Mouse (Mus musculus) regulatory T cell (primary cell): ENCODE data around the gene Nono.

ENCODE experiments used
- in situ Hi-C: fragments of 300-600 bp; cut with MboI, MseI; formaldehyde crosslinking; loops from one replicate; pipeline ENCODE4 v1.15.1; 2025; ENCODE audit warnings: high pct_unique_total_duplicates

Nono gene

GRCm38 (mm10) chrX:101429142-101429949, at the start of gene Nono:
TSS of gene Nono (plus strand) at chrX:101429318.
- in situ Hi-C loops, result no loop called here

DNA sequence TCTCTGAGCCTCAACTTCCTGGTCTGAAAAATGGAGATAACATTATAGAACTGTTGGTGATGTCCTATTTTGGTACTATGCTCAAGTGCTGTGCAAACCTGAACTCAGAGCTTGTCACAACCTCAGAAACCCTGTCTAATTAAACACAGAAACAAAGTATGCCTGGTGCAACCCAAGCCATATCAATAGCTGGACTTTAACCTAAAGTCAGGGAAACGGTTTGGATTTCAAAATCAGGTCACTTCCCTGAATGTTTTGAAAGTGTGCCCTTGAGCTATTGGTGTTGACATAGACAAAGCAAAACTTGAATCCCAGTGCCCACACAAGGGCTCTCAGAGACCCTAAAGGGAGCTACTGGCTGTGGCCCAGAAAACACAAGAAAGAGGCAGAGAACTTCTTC, 49.4 kb upstream of the Nono start:
- in situ Hi-C loops, result no loop called here

DNA sequence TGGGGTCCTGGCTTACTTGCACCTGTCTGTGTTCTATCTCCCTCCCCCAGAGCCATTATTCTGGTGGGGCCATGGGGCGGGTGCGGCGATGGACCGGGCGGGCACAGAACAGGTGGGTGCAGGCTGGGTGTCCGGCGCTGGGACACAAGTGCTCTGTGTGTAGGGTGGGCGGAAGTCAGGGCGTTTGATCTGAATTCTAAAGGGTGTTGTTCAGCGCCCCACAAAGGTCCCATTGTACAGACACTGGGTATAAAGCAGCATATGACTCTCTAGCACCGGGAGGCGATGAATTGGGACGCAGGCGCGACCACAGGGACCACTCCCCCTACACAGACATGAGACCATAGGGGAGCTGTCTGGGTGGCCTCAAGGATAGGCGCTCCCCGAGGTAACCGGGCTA, 45.7 kb upstream of the Nono start:
- in situ Hi-C loops, result no loop called here

DNA sequence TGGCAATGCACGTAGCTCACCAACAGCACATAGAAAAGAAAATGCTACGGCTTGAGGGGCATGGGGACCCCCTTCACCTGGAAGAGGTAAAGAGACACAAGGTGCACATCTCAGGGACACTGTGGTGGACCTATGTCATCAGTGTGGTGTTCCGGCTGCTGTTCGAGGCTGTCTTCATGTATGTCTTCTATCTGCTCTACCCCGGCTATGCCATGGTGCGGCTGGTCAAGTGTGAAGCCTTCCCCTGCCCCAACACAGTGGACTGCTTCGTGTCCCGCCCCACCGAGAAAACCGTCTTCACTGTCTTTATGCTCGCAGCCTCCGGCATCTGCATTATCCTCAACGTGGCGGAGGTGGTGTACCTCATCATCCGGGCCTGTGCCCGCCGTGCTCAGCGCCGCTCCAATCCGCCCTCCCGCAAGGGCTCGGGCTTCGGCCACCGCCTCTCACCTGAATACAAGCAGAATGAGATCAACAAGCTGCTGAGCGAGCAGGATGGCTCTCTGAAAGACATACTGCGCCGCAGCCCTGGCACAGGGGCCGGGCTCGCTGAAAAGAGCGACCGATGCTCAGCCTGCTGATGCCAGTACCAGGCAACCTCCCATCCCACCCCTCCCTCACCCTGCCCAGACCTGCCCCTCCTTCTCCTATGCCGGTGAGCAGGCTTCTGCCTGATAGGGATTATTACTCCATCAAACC, 44.5 kb upstream of the Nono start:
- in situ Hi-C loops, result no loop called here

GRCm38 (mm10) chrX:101386222-101386621, 42.9 kb upstream of the Nono start:
- in situ Hi-C loops, result no loop called here

- in situ Hi-C loops, result no loop called here
Measured at GRCm38 (mm10) chrX:101388866-101389537, 40.1 kb upstream of the Nono start.

DNA sequence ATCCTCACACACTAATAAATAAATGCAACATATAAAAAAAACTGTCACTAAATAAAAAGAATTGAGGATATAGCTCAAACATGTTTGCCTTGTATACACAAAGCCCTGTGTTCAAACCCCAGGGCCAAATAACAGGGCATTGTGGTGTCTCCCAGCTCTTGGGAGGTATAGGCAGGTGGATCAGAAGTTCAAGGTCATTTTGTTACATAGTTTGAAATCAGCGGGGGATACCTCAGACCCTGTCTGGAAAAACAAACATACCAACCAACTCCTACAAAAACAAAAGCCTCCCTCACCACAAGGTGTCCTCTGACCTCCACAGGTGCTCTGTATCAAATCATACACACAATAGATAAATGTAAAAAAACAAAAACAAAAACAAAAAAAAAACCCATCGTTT, 34.8 kb upstream of the Nono start:
- in situ Hi-C loops, result no loop called here

DNA sequence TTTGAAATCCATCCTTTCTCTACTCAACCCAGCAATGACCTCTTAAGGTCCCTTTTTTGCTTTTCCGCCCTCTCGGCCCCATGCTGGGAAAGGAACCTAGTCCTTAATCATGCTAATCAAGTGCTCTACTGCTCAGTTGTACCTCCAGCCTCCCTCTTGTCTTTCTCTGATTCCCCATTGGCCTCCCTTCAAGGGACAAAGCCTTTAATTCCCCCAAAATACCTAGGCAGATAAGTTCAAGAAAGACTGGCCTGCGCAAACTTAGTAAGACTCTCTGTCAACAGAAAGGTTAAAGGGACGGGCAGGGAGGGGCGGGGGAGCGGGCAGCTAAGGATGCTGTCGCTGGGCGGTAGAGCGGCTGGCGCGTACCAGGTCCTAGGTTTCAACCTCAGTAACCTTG, 32.7 kb upstream of the Nono start:
- in situ Hi-C loops, result no loop called here

DNA sequence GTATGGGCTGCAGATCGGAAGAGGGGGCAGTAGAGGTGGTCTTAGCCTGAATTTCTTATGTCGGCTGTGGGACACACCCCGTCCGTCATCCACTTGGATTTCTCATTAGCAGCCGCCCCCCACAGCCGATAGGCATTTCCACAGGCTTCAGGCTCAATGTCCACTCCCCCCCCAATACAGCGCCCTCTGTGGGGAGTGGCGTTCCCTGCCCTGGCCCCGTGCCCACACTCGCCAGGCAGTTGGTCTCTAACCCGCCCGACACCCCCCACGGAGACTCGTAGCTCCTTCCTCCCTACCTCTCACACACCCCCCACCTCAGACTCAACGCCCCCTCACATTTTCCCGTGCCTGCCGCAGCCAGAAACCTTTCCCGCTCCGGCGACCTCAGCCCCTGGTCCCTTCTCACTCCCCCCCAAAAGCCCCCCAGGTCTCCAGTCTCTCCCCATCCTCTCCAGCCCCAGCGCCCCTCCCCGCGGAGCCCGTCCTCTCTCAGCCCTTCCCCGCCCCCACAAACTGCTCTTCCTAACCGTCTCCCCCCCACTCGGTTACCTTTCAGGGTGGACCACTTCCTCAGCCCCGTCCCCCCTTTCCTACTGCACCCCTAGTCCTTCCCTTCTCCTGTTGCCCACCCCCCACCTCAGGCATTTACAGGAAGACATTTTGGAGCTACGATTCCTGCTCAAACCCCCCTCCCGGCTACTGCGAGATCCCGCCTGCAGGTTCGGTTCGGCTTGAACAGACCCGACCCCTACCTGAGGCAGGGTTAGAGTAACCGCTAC, 10.0 kb upstream of the Nono start:
- in situ Hi-C loops, result loop anchor here (5.0 kb wide), 1 partner anchor 87 kb away; no protein-coding TSS in a partner anchor

- in situ Hi-C loops, result loop anchor here (5.0 kb wide), 1 partner anchor 88 kb away; no protein-coding TSS in a partner anchor
Measured at GRCm38 (mm10) chrX:101419725-101420699, 9.1 kb upstream of the Nono start.

DNA sequence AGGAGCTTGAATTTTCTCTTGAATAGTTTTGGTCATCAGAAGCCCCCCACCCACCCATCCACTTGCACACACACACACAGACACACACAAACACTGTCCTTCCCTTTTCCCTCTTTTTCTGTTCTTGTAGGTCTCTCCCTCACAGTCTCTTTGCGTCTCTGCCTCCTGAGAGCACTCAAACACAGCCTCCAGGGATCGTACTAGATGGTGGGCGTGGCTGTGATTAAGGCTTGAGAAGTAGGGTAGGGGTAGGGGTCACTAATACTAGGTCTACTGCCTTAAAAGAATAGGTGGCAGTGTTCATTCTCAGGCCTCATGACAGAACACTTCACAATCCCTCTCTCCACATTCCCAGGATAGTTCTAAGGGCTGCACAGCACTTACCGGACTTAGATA, 8.4 kb upstream of the Nono start, which contains the start of gene Zmym3:
Gene Zmym3, minus strand, starts transcription at position 150 of the 396 bp plus-strand sequence.
- in situ Hi-C loops, result no loop called here

DNA sequence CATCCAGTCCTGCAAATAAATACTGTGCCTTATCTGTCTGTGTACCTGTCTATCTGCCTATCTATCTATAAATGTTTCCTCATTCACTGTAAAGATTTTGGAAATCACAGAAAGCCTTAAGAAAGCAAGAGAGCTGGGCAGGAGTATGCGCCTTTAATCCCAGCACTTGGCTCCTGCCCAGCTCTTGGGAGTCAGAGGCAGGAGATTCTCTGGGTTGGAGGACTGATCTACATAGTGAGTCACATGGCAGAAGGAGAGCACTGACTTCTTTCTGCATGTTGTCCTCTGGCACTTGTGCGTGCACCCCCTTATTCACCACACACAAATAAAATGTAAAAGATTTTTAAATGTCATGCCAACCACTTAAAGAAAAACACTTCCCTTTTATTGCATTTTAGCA, 5.7 kb upstream of the Nono start:
- in situ Hi-C loops, result no loop called here

DNA sequence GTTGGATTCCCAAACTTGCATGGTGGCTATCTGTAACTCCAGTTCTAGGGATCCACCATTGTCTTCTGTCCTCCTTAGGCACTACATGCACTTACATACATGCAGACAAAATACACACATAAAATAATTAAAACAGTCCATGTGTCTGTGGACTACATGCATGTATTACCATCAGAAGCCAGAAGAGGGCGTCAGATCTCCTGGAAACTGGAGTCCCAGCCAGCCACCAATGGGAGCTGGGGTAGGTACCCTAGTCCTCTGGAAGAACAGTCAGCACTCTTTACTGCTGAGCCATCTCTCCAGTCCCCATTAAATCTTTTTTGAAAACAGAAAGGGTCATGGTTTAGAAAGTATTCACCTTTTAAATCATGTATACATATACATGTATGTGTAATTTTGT, 1.3 kb upstream of the Nono start:
- in situ Hi-C loops, result no loop called here

- in situ Hi-C loops, result no loop called here
Measured at GRCm38 (mm10) chrX:101428785-101429141, 355 bp upstream of the Nono start.

DNA sequence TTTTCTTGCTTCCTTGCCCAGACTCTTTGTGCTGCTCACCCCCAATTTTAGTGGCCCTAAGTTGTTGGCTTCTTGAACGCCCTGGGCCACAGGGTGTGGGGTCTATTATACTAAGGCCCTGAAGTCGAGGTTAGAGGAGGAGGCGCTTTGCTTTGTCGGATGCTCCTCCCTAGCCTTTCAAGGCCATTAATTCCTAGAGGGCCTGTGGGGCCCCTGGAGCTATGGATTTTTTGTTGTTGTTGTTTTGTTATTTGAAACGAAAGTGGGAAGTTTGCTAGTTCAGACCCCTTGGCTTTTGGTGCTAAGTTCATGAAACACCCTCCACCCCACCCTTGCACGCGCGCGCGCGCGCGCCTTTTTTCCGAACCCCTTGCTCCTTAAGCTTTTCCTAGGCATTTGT, 858 bp downstream of the Nono start:
- in situ Hi-C loops, result no loop called here

DNA sequence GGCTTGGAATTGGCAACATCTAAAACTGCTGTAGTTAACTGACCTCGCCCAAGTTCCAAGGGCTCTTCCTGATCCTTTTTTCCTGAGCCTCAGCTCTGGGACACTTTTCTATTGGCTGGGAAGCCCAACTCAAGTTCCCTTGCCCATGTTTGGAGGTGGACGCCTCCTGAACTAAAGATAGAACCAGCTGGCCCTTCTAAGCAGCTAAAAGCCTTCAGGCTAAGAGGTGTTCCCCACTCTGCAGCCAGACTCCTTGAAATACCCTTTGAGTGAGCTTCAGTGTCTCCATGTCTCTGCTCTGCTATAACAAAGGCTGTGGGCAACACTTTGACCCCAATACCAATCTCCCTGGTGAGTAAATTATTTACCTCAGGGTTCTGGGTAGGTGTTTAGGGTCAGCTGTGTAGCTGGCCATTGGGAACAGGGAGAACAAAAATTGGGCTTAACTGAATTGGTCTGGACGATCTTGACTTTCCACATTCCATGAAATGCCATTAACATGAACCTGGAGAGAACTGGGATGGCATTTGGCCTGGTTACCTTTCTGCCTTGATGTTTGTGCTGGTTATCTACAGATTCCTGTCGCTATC, 19.9 kb downstream of the Nono start, which contains the start of gene Itgb1bp2:
Gene Itgb1bp2, plus strand, starts transcription at position 203 of the 590 bp plus-strand sequence.
- in situ Hi-C loops, result loop anchor here (5.0 kb wide), 1 partner anchor 88 kb away; no protein-coding TSS in a partner anchor

- in situ Hi-C loops, result no loop called here
Measured at GRCm38 (mm10) chrX:101451147-101451546, 22.0 kb downstream of the Nono start.

DNA sequence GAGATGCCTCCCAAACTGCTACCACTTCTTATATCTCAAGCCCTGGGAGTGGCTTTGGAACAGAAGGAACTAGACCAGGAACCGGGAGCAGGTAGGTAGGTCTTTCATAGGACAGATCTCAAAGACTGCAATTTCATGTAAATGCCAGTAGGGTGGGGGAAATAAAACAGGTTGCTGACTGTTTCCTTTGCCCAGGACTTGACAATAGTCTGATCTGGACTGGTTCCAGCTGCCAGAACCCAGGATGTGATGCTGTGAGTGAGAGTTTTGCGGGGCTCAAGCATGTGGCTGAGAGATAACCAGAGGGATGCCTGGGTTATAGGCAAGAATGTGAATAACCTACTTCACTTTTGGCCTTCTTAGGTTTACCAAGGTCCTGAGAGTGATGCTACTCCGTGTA, 22.5 kb downstream of the Nono start:
- in situ Hi-C loops, result no loop called here

GRCm38 (mm10) chrX:101472202-101472601, 43.1 kb downstream of the Nono start:
- in situ Hi-C loops, result no loop called here
